Mouse (Mus musculus): ENCODE measurements around the gene Cdh23.

The Cdh23 gene

GRCm38 (mm10) chr10:60369405-60369804 is 326.9 kb downstream of the Cdh23 start:
- DNase-seq (ENCODE audit: low spot score in 2 of 2), result no peak

DNA sequence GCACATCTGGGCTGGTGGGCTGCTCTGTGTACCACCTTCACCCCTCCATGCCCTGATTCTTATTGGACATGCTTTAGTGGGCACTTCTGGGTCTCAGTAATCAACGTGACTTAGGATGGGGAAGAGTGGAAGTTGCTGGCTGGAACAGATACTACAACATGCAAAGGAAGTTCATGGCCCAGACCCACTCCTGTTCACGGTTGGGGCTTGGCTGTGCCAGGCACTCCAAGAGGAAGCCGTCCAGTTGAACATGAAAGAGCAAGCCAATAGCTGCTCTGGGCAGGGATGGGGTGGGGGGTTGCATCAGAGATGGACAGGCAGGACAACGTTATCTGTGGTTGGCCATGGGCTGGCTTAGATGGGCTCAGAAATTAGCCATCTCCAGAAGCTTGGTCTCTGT is 328.4 kb downstream of the Cdh23 start:
- DNase-seq (ENCODE audit: low spot score in 2 of 2), result no peak

- no peak for DNase-seq (ENCODE audit: low spot score in 2 of 2)
These were observed 329.1 kb downstream of the Cdh23 start for GRCm38 (mm10) chr10:60367145-60367544.

- DNase-seq (ENCODE audit: low spot score in 2 of 2), result no peak
These were observed 332.9 kb downstream of the Cdh23 start for GRCm38 (mm10) chr10:60363426-60363825.

- no peak for DNase-seq (ENCODE audit: low spot score in 2 of 2)
These were observed 334.0 kb downstream of the Cdh23 start for GRCm38 (mm10) chr10:60362310-60362628.

DNA sequence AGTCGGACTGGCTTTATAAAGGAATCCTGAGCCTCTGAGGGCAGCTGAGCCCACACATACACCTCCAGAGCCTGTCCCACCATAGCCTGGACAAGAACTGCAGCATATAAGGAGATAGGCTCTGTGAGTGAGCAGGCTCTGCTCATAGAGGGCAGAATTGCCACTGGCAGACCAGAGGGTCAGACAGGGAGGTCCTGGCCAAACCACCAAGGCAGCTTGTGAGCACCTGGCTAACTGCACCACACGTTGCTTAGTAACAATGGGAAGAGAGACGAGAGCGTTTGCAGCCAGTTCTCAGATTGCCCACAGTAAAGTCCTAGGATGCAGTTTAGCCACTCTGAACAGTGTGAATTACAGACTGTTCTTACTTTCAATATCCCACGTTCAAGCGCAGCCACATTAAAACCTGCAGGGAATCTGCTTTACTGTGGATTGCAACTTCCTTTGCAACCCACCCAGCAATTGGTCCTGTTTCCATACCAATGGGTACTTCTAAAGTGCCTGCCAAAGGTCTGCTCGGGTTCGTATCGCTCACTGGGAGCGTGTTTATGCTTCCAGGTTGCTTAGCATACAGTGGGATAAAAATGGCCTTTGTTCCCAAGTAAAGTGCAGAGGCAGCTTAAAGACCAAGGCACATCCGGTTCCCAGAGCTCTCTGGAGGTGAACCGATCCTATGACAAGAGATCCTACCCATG is 334.5 kb downstream of the Cdh23 start:
- no peak for DNase-seq (ENCODE audit: low spot score in 2 of 2)

DNA sequence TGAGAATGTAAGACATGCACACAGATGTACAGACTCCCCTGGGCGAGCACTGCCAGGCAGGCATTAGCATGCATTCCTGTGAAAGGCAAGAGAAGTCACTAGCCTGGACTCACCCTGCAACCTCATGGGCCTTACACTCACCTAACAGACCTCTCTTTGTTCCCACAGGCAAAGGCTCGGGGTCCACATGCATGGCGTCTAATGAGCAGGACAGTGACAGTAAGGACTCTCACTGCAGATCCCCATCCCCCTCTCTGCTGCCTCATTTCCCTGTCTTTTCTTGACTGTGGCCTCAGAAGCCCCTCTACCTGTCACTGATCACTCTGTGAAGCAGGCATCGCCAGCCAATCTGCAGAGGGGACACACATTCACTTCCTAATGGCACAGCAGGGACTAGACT is 337.5 kb downstream of the Cdh23 start:
- DNase-seq (ENCODE audit: low spot score in 2 of 2), result no peak

DNA sequence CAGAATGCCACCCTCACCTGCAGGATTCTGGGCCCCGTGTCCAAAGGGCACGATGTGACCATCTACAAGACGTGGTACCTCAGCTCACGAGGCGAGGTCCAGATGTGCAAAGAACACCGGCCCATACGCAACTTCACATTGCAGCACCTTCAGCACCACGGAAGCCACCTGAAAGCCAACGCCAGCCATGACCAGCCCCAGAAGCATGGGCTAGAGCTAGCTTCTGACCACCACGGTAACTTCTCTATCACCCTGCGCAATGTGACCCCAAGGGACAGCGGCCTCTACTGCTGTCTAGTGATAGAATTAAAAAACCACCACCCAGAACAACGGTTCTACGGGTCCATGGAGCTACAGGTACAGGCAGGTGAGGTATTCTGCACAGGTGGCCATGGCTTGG is 338.4 kb downstream of the Cdh23 start:
- no peak for DNase-seq (ENCODE audit: low spot score in 2 of 2)

GRCm38 (mm10) chr10:60357441-60357840 is 338.8 kb downstream of the Cdh23 start:
- DNase-seq (ENCODE audit: low spot score in 2 of 2), result no peak

DNA sequence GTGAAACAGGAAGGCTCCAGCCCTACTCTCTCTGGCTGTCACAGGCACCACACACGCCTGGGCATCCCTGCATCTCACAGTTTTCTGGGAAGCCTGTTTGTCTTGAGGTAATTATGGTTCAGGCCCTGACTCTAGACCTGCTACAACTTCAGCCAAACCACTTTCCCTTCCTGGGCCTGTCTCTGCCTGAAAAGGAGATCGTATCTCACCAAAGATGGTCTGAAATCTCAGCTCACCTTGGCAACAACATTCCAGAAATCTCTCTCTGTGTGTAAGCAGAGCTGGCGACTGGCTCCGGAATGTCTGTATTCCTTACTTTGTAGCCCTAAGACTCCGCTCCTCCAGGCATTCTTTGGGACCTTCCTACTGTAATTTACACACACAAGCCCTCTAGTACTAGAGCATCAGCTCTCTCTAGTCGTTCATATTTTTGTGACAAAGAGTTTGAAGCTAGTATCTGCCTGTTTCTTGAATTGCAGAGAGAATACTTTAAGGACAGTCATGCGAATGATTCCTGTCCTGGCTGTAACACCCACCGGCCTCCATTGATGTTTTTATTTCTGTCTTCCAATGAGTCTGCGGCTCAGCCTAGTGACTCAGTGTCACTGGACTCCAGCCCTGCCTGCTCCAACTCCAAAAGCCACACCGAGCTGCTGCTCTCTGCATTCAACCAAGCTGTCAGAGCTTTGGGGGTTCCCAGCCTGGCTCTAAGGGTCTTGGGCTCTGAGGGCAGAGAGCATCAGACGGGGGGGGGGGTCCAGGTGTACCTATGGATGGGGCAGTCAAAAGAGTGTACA is 341.2 kb downstream of the Cdh23 start:
- DNase-seq (ENCODE audit: low spot score in 2 of 2), result peak in 1 of 2 experiments; percentile 26

GRCm38 (mm10) chr10:60354003-60354325 is 342.3 kb downstream of the Cdh23 start:
- no peak for DNase-seq (ENCODE audit: low spot score in 2 of 2)

- DNase-seq (ENCODE audit: low spot score in 2 of 2), result no peak
These were observed 342.9 kb downstream of the Cdh23 start for GRCm38 (mm10) chr10:60353241-60354002.

- no peak for DNase-seq (ENCODE audit: low spot score in 2 of 2)
These were observed 344.4 kb downstream of the Cdh23 start for GRCm38 (mm10) chr10:60351761-60352455.

- no peak for DNase-seq (ENCODE audit: low spot score in 2 of 2)
These were observed 345.0 kb downstream of the Cdh23 start for GRCm38 (mm10) chr10:60351248-60351647.

DNA sequence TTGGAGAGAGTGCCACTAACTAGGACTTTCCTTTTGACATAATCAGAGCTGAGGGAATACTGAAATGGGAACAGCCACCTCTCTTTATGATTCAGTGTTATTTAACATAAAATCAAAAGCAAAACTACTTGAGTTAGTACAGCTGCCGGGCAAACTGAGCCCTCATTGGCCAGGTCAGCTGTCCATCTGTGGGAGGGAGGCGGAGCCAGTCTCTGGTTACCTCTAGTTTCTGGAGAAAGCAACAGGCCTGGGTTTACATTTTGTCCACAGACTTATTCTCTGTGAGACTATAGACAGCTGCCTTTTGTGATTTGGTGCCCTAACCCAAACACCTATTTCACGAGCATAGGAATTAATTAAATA is 345.5 kb downstream of the Cdh23 start:
- DNase-seq (ENCODE audit: low spot score in 2 of 2), result peak; percentile 76 to 80

DNA sequence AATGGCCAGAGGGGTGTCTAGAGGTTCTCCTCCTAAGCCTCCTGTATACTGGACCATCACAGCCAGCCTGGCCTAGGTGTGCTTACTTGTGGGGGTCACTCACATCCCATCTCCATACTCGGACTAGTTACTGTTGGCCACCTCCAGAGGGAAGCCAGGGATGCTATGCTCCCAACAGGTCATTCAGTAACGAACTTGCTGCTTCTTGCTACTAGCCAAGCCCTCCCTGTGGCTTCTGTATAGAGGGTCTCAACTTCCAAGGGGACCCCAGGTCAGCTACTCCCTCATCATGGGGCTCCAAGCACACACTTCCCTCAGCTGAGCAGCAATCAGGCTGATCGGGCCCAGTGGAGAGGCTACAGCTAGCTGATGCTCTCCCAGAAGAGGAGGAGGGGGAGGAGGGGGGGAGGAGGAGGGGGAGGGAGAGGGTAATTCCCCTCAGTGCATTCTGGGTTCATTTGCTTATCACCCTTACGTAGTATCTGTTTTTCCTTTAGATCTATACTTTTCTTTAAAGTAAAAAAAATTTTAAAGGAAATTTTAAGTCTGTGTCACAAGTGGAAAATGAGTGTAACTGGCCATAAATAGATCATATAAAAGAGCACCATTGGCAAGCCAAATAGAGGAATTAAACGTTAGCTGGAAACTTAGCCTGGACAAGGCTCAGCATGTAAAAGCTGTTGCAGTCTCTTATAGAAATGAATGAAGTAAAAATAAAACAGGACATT is 346.0 kb downstream of the Cdh23 start:
- DNase-seq (ENCODE audit: low spot score in 2 of 2), result no peak

- DNase-seq (ENCODE audit: low spot score in 2 of 2), result no peak
These were observed 346.6 kb downstream of the Cdh23 start for GRCm38 (mm10) chr10:60349644-60350043.

GRCm38 (mm10) chr10:60349056-60349455 is 347.2 kb downstream of the Cdh23 start:
- no peak for DNase-seq (ENCODE audit: low spot score in 2 of 2)

- no peak for DNase-seq (ENCODE audit: low spot score in 2 of 2)
These were observed 348.3 kb downstream of the Cdh23 start for GRCm38 (mm10) chr10:60347768-60348610.

DNA sequence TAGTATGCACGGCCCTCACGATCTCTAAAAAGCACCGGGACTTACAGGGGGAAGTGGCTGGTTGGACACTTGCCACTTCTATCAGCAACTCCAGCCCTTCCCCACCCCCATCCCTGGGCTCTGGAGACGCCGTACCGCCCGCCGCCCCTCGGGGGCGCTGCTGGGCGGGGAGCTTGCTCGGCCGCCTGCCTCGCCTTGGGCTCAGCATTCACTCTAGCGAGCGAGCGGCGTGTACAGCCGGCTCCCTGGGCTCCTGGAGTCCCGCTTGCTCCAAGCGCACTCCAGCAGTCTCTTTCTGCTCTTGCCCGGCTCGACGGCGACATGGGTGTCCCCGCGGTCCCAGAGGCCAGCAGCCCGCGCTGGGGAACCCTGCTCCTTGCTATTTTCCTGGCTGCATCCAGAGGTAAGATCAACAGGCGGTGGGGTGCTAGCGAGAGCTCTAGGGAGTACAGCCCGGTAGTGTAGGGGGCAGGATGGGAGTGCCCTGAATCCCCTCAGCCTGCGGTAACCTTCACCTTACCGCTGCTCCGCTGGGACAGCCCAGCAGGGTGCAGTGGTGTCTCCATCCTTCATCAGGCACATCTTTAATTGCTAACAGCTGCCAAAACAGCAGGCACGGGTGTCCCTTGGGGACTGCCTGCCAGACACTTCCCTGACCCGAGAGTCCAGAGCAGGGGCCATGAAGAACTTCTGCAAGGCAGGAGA is 349.4 kb downstream of the Cdh23 start, which contains the start of gene Vsir:
Gene Vsir, plus strand, starts transcription at position 151 of the 705 bp plus-strand sequence.
- peak; percentile 37 to 53 for DNase-seq (ENCODE audit: low spot score in 2 of 2)

Data from right cerebral cortex, adult 2 months (tissue).